Comparison of ENCODE assay signal across 20 mouse cellular contexts in genomic region chr3:125306675-125307074, GRCm38 (mm10).
"Had no signal": no experiment of that assay in that cellular context is flagged by ENCODE, and none has a peak within 500 bp of the region (broad histone marks: within the 10 kb centered on the region; RNA-seq: fewer than 3 reads in every experiment).

No protein-coding gene starts in this region.

- H3K9ac ChIP-seq: lung, embryonic 15.5 days; midbrain, embryonic 13.5 days; neural tube, embryonic 13.5 days; stomach, embryonic 15.5 days had no signal

- H3K9me3 ChIP-seq: lung, embryonic 15.5 days; midbrain, embryonic 10.5 days; midbrain, embryonic 13.5 days; neural tube, embryonic 13.5 days; stomach, embryonic 15.5 days had no signal

- H3K4me1 ChIP-seq: lung, embryonic 15.5 days; midbrain, embryonic 10.5 days; midbrain, embryonic 13.5 days; neural tube, embryonic 13.5 days; stomach, embryonic 15.5 days had no signal

- ATAC-seq: midbrain, embryonic 13.5 days; midbrain, embryonic 16.5 days had no signal

- H3K4me3 ChIP-seq: layer of hippocampus, adult 2 months; left cerebral cortex, adult 2 months; lung, embryonic 15.5 days; midbrain, embryonic 10.5 days; midbrain, embryonic 13.5 days; myocyte; neural tube, embryonic 13.5 days; stomach, embryonic 15.5 days had no signal

- H3K27ac ChIP-seq: kidney, postnatal 0 days; layer of hippocampus, adult 2 months; left cerebral cortex, adult 2 months; lung, embryonic 15.5 days; macrophage; midbrain, embryonic 10.5 days; midbrain, embryonic 13.5 days; neural tube, embryonic 13.5 days; stomach, embryonic 15.5 days had no signal

- DNase-seq: kidney, adult 11 months; kidney, postnatal 25 days; layer of hippocampus, adult 9-11 months; lung, adult 18-20 months; lung, postnatal 10 days; retina, postnatal 1 day; right cerebral cortex, postnatal 25 days; spleen, adult 18-20 months; thymus, postnatal 25 days had no signal

- H3K27me3 ChIP-seq: lung, embryonic 15.5 days; midbrain, embryonic 13.5 days; neural tube, embryonic 13.5 days; stomach, embryonic 15.5 days had no signal

- H3K36me3 ChIP-seq: lung, embryonic 15.5 days; midbrain, embryonic 10.5 days; midbrain, embryonic 13.5 days; neural tube, embryonic 13.5 days; stomach, embryonic 15.5 days had no signal

- H3K4me2 ChIP-seq: lung, embryonic 15.5 days; midbrain, embryonic 13.5 days; neural tube, embryonic 13.5 days; stomach, embryonic 15.5 days had no signal
